Comparison of ENCODE assay signal across 7 mouse cellular contexts in genomic region chr16:20695622-20696323, GRCm38 (mm10). TPM values are rescaled to one million over a fixed set of nuclear protein-coding genes. Genes with fewer than 3 reads are reported as not detected.
DNase-seq lines count a peak whose midpoint lies in the region.

No protein-coding gene starts in this region.

- peak; percentile 88 to 92 for DNase-seq in adrenal gland, postnatal 36 days
- DNase-seq in embryo, embryonic 10 days (ENCODE audit: low spot score): peak; percentile 87
- DNase-seq in gastrocnemius, postnatal 25 days: peak; percentile 82
- DNase-seq in induced T-regulatory cell, adult 2 months (ENCODE audit: low read depth): peak; percentile 57
- DNase-seq in left cerebral cortex, adult 18-20 months (ENCODE audit: low spot score in 2 of 2): peak; percentile 98
- DNase-seq in lung, postnatal 14 days: peak; percentile 70
- peak; percentile 100 for DNase-seq in right cerebral cortex, postnatal 14 days

RNA-seq across cellular contexts. Expression of gene Fam131a, which starts 2.7 kb away (rescaled TPM):
- total RNA-seq in adrenal gland, postnatal 36 days (2021): 10 to 100 TPM; 13.5 to 15.0 TPM
- total RNA-seq in gastrocnemius, postnatal 25 days (2021): 10 to 100 TPM; 31.5 to 57.0 TPM
- 100 to 1,000 TPM; 320 to 327 TPM for total RNA-seq in left cerebral cortex, adult 18-20 months (2021)

RNA-seq across cellular contexts. Expression of gene Polr2h, which starts 21.7 kb away (rescaled TPM):
- total RNA-seq in adrenal gland, postnatal 36 days (2021): 10 to 100 TPM; 37.0 to 56.4 TPM
- 1 to 10 TPM; 8.2 to 8.3 TPM for total RNA-seq in gastrocnemius, postnatal 25 days (2021)
- 10 to 100 TPM; 27.6 to 30.2 TPM for total RNA-seq in left cerebral cortex, adult 18-20 months (2021)

RNA-seq across cellular contexts. Expression of gene Clcn2, which starts 21.8 kb away (rescaled TPM):
- total RNA-seq in adrenal gland, postnatal 36 days (2021): 10 to 100 TPM; 19.3 to 66.2 TPM
- 1 to 10 TPM; 2.0 to 3.2 TPM for total RNA-seq in gastrocnemius, postnatal 25 days (2021)
- 10 to 100 TPM; 54.8 to 67.2 TPM for total RNA-seq in left cerebral cortex, adult 18-20 months (2021)

RNA-seq across cellular contexts. Expression of gene Eif4g1, which starts 27.7 kb away (rescaled TPM):
- total RNA-seq in adrenal gland, postnatal 36 days (2021): 100 to 1,000 TPM; 352 to 397 TPM
- total RNA-seq in gastrocnemius, postnatal 25 days (2021): 100 to 1,000 TPM; 356 to 390 TPM
- total RNA-seq in left cerebral cortex, adult 18-20 months (2021): 100 to 1,000 TPM; 262 to 265 TPM

RNA-seq across cellular contexts. Expression of gene Chrd, which starts 37.2 kb away (rescaled TPM):
- 10 to 100 TPM; 10.4 to 10.6 TPM for total RNA-seq in adrenal gland, postnatal 36 days (2021)
- 1 to 10 TPM; 3.2 to 3.6 TPM for total RNA-seq in gastrocnemius, postnatal 25 days (2021)
- 10 to 100 TPM; 39.9 to 47.0 TPM for total RNA-seq in left cerebral cortex, adult 18-20 months (2021)

Comparison
In these comparisons a context has a peak if more than half of its experiments do, and no peak if none do; other contexts are left out.
1. Peak in every context shown above with its lines: DNase-seq.
2. RNA of gene Fam131a, which starts 2.7 kb away (total RNA-seq): 320 to 327 TPM in left cerebral cortex, adult 18-20 months; 31.5 to 57.0 TPM in gastrocnemius, postnatal 25 days and 13.5 to 15.0 TPM in adrenal gland, postnatal 36 days; every median in the first group is over 4 times any median in the second.
3. RNA of gene Clcn2, which starts 21.8 kb away (total RNA-seq): 54.8 to 67.2 TPM in left cerebral cortex, adult 18-20 months and 19.3 to 66.2 TPM in adrenal gland, postnatal 36 days; 2.0 to 3.2 TPM in gastrocnemius, postnatal 25 days; every median in the first group is over 4 times any median in the second.